ENCODE assay signal across 8 mouse cellular contexts in genomic region chr15:100600696-100601272, GRCm38 (mm10). TPM values are rescaled to one million over a fixed set of nuclear protein-coding genes. Genes with fewer than 3 reads are reported as not detected.
DNase-seq lines count a peak whose midpoint lies in the region; ATAC-seq and TF ChIP-seq lines count a peak whose summit lies in the region.

No protein-coding gene starts in this region.

- peaks cover 50% of the 10 kb centered on the region for H3K4me1 ChIP-seq in kidney, embryonic 15.5 days

- no peak for TF ChIP-seq POLR2A in myocyte (IDR thresholded peaks at IDR 0.05; ENCODE audit: insufficient read length, low read depth)

- peak overlapping the region; percentile 23; the same call in 1 of the 2 replicates for H3K27ac ChIP-seq in kidney, embryonic 15.5 days

- DNase-seq in kidney, adult 18-20 months: peak; percentile 49
- DNase-seq in kidney, postnatal 14 days: no peak
- DNase-seq in gastrocnemius, adult 8-10 months (ENCODE audit: low spot score in 2 of 2): no peak
- DNase-seq in right cerebral cortex, postnatal 14 days: no peak

- peak overlapping the region; percentile 69 for H3K4me3 ChIP-seq in kidney, embryonic 15.5 days (replicated peaks)
- peak overlapping the region; percentile 18 for H3K4me3 ChIP-seq in myocyte

- no peaks in the 10 kb centered on the region for H3K36me3 ChIP-seq in kidney, embryonic 15.5 days
- H3K36me3 ChIP-seq in myocyte (ENCODE audit: control insufficient read depth, insufficient read depth): no peaks in the 10 kb centered on the region

- 0 out of 2 replicates have a peak, but pooled peaks have one; percentile 26 for ATAC-seq in erythroblast, adult 5-6 weeks (replicated peaks; ENCODE audit: low FRiP score, poor library complexity, severe bottlenecking)
- ATAC-seq in kidney, embryonic 15.5 days (replicated peaks; ENCODE audit: low FRiP score): no peak
- no peak for ATAC-seq in monocyte, adult 5-6 weeks (replicated peaks; ENCODE audit: insufficient number of reproducible peaks, low FRiP score, low TSS enrichment, poor library complexity, severe bottlenecking)

- H3K9ac ChIP-seq in kidney, embryonic 15.5 days: peak overlapping the region; percentile 70; the same call in 1 of the 2 replicates

- peak overlapping the region; percentile 98 for H3K4me2 ChIP-seq in kidney, embryonic 15.5 days
- peak overlapping the region; percentile 94 for H3K4me2 ChIP-seq in myocyte (ENCODE audit: low read depth)

- WGBS in kidney, embryonic 15.5 days: 22% methylated on average over 21 of the region's 21 CpGs

- H3K27me3 ChIP-seq in kidney, embryonic 15.5 days: peaks cover 21% of the 10 kb centered on the region
- H3K27me3 ChIP-seq in myocyte (ENCODE audit: control insufficient read depth, insufficient read depth, insufficient read length): no peaks in the 10 kb centered on the region

- H3ac ChIP-seq in myocyte (ENCODE audit: control insufficient read depth, insufficient read length): no peak overlapping the region

- H3K9me3 ChIP-seq in kidney, embryonic 15.5 days (replicated peaks): no peaks in the 10 kb centered on the region

- H3K79me2 ChIP-seq in myocyte (ENCODE audit: control insufficient read depth, insufficient read depth): no peaks in the 10 kb centered on the region

TF ChIP-seq in myocyte, 11 proteins besides CTCF, POLR2A, EP300 and RAD21:
- TF ChIP-seq POLR2AphosphoS2 (IDR thresholded peaks at IDR 0.05; ENCODE audit: insufficient read length, low read depth) (no peak), REST (IDR thresholded peaks at IDR 0.05; ENCODE audit: insufficient read depth, insufficient read length) (no peak), E2F4 (IDR thresholded peaks at IDR 0.05; ENCODE audit: insufficient read depth) (no peak), TCF12 (IDR thresholded peaks at IDR 0.05; ENCODE audit: insufficient read depth, poor library complexity, severe bottlenecking) (no peak), MAX (IDR thresholded peaks at IDR 0.05; ENCODE audit: low read depth) (no peak), TCF3 (IDR thresholded peaks at IDR 0.05; ENCODE audit: insufficient read length, low read depth) (no peak), USF1 (IDR thresholded peaks at IDR 0.05; ENCODE audit: low read depth) (no peak), MYOG (IDR thresholded peaks at IDR 0.05; ENCODE audit: control insufficient read depth in 1 of 3, insufficient read depth in 1 of 3, insufficient read length in 2 of 3, low read depth in 2 of 3) (no peak), SRF (IDR thresholded peaks at IDR 0.05; ENCODE audit: control insufficient read depth, insufficient read length, low read depth) (no peak), MYOD1 (IDR thresholded peaks at IDR 0.05; ENCODE audit: control insufficient read depth in 1 of 3, insufficient read length in 2 of 3, low read depth in 2 of 3) (no peak), CEBPB (IDR thresholded peaks at IDR 0.05; ENCODE audit: insufficient read depth, poor library complexity, severe bottlenecking) (no peak)

RNA-seq across cellular contexts. Expression of gene Pou6f1, which starts 1.0 kb away (rescaled TPM):
- 1.2 and 1.9 TPM in 2 replicates for total RNA-seq in erythroblast, adult 5-6 weeks (2015; ENCODE audit: low replicate concordance)
- total RNA-seq in erythroblast, adult 5-6 weeks (2017; ENCODE audit: low replicate concordance): 0.28 TPM in 1 of 2 replicates, not detected in the other
- polyA plus RNA-seq in kidney, embryonic 15.5 days (2015; fragmentation: Nextera tagmentation; extraction: Ambion mirVana): 8.4 and 9.1 TPM in 2 replicates
- polyA plus RNA-seq in myocyte (2012; fragmentation: generic; extraction: Trizol): 7.7 TPM
- 10 to 100 TPM; 14.7 to 16.6 (median 16.2) TPM for total RNA-seq in gastrocnemius, adult 8-10 months (2022)
- total RNA-seq in monocyte, adult 5-6 weeks (2017): 5.8 to 17.7 TPM (median 16.6 TPM) in 3 replicates

RNA-seq across cellular contexts. Expression of gene Dazap2, which starts 14.4 kb away (rescaled TPM):
- total RNA-seq in erythroblast, adult 5-6 weeks (2015; ENCODE audit: low replicate concordance): 183 and 206 TPM in 2 replicates
- 81.3 and 93.7 TPM in 2 replicates for total RNA-seq in erythroblast, adult 5-6 weeks (2017; ENCODE audit: low replicate concordance)
- polyA plus RNA-seq in kidney, embryonic 15.5 days (2015; fragmentation: Nextera tagmentation; extraction: Ambion mirVana): 237 and 241 TPM in 2 replicates
- 154 TPM for polyA plus RNA-seq in myocyte (2012; fragmentation: generic; extraction: Trizol)
- 10 to 100 TPM; 54.7 to 69.4 (median 57.5) TPM for total RNA-seq in gastrocnemius, adult 8-10 months (2022)
- total RNA-seq in monocyte, adult 5-6 weeks (2017): 302 to 403 TPM (median 317 TPM) in 3 replicates

RNA-seq across cellular contexts. Expression of gene Smagp, which starts 36.0 kb away (rescaled TPM):
- total RNA-seq in erythroblast, adult 5-6 weeks (2015; ENCODE audit: low replicate concordance): 3.8 and 4.8 TPM in 2 replicates
- total RNA-seq in erythroblast, adult 5-6 weeks (2017; ENCODE audit: low replicate concordance): 0.84 and 1.0 TPM in 2 replicates
- 30.0 and 33.1 TPM in 2 replicates for polyA plus RNA-seq in kidney, embryonic 15.5 days (2015; fragmentation: Nextera tagmentation; extraction: Ambion mirVana)
- 2.0 TPM for polyA plus RNA-seq in myocyte (2012; fragmentation: generic; extraction: Trizol)
- 1 to 10 TPM; 1.6 to 4.0 (median 2.1) TPM for total RNA-seq in gastrocnemius, adult 8-10 months (2022)
- 9.8 to 17.2 TPM (median 15.0 TPM) in 3 replicates for total RNA-seq in monocyte, adult 5-6 weeks (2017)

RNA-seq across cellular contexts. Expression of gene Tfcp2, which starts 49.0 kb away (rescaled TPM):
- total RNA-seq in erythroblast, adult 5-6 weeks (2015; ENCODE audit: low replicate concordance): 2.1 and 4.8 TPM in 2 replicates
- total RNA-seq in erythroblast, adult 5-6 weeks (2017; ENCODE audit: low replicate concordance): 7.8 and 13.7 TPM in 2 replicates
- 38.1 and 38.2 TPM in 2 replicates for polyA plus RNA-seq in kidney, embryonic 15.5 days (2015; fragmentation: Nextera tagmentation; extraction: Ambion mirVana)
- polyA plus RNA-seq in myocyte (2012; fragmentation: generic; extraction: Trizol): 15.0 TPM
- total RNA-seq in gastrocnemius, adult 8-10 months (2022): 10 to 100 TPM in 2 of 4 experiments, 1 to 10 TPM in 2; 7.9 to 11.6 (median 9.7) TPM
- total RNA-seq in monocyte, adult 5-6 weeks (2017): 4.9 to 13.8 TPM (median 10.3 TPM) in 3 replicates
